Comparison of ENCODE assay signal across 8 mouse cellular contexts in the genomic region with DNA sequence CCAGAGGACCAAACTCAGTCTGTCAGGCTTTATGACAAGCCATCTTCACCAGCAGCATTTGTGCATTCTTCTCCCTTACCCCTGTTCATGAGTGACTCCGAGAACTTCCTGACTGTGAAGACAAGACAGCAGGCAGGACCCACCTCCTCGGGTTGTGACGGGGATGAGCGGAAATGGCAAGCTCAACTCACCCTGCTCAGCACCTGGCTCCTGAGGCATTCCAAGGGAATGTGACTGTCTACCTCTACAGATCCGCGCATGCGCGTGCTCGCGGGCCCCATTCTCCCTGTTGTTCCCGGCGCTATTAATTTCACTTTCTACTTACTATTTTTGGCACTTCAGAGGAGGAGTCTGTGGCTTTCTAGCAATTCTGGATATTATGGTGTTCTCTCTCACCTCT. TPM values are rescaled to one million over a fixed set of nuclear protein-coding genes. Genes with fewer than 3 reads are reported as not detected.
DNase-seq lines count a peak whose midpoint lies in the region; ATAC-seq and TF ChIP-seq lines count a peak whose summit lies in the region.

No protein-coding gene starts in this region.

- no peak for ATAC-seq in heart, embryonic 15.5 days (replicated peaks; ENCODE audit: insufficient number of reproducible peaks, insufficient read depth, low FRiP score, low read depth)
- no peak for ATAC-seq in stomach, embryonic 16.5 days (ENCODE audit: insufficient read depth, low FRiP score)
- no peak for ATAC-seq in stomach, postnatal 0 days (ENCODE audit: low FRiP score, low TSS enrichment)
- ATAC-seq in kidney, postnatal 0 days (replicated peaks; ENCODE audit: low FRiP score, low read depth), result no peak

- no peak for DNase-seq in heart, embryonic 10.5 days (ENCODE audit: low spot score)
- DNase-seq in stomach, postnatal 0 days (ENCODE audit: low spot score), result no peak
- peak; percentile 9 for DNase-seq in kidney, postnatal 0 days (ENCODE audit: low spot score)
- DNase-seq in thymus, postnatal 36 days, result peak; percentile 44 to 64
- DNase-seq in cerebellum, adult 8-10 months, result no peak
- no peak for DNase-seq in left cerebral cortex, adult 8-10 months (ENCODE audit: low spot score in 2 of 2)

- H3K9ac ChIP-seq in heart, embryonic 15.5 days, result no peak overlapping the region
- 0 out of 2 replicates have a peak overlapping the region, but pooled peaks have one; percentile 35 for H3K9ac ChIP-seq in stomach, embryonic 16.5 days (ENCODE audit: low read length)
- no peak overlapping the region for H3K9ac ChIP-seq in stomach, postnatal 0 days (ENCODE audit: low read length)
- no peak overlapping the region for H3K9ac ChIP-seq in kidney, postnatal 0 days (ENCODE audit: low read depth, low read length)

- H3K27me3 ChIP-seq in heart, embryonic 15.5 days, result no peaks in the 10 kb centered on the region
- peaks cover 4% of the 10 kb centered on the region; the same call in 1 of the 2 replicates for H3K27me3 ChIP-seq in heart, embryonic 10.5 days (ENCODE audit: insufficient read depth, poor library complexity, severe bottlenecking)
- H3K27me3 ChIP-seq in stomach, embryonic 16.5 days (ENCODE audit: control insufficient read depth, insufficient read depth, low read length), result no peaks in the 10 kb centered on the region
- no peaks in the 10 kb centered on the region for H3K27me3 ChIP-seq in stomach, postnatal 0 days (ENCODE audit: control insufficient read depth, insufficient read depth, low read length)
- no peaks in the 10 kb centered on the region for H3K27me3 ChIP-seq in kidney, postnatal 0 days (ENCODE audit: insufficient read depth, low read length)

- no peak for TF ChIP-seq EP300 in stomach, postnatal 0 days (optimal IDR thresholded peaks at IDR 0.05)

- no peaks in the 10 kb centered on the region for H3K36me3 ChIP-seq in heart, embryonic 15.5 days
- H3K36me3 ChIP-seq in heart, embryonic 10.5 days, result no peaks in the 10 kb centered on the region
- no peaks in the 10 kb centered on the region for H3K36me3 ChIP-seq in stomach, embryonic 16.5 days (ENCODE audit: control insufficient read depth, insufficient read depth, low read length)
- no peaks in the 10 kb centered on the region for H3K36me3 ChIP-seq in stomach, postnatal 0 days (ENCODE audit: control insufficient read depth, insufficient read depth, low read length)
- H3K36me3 ChIP-seq in kidney, postnatal 0 days (ENCODE audit: insufficient read depth, low read length), result no peaks in the 10 kb centered on the region

- no peak for TF ChIP-seq CTCF in stomach, postnatal 0 days (IDR thresholded peaks at IDR 0.05; ENCODE audit: low read depth)
- TF ChIP-seq CTCF in kidney, postnatal 0 days (IDR thresholded peaks at IDR 0.05; ENCODE audit: low read depth), result no peak

- no peak overlapping the region for H3K27ac ChIP-seq in heart, embryonic 15.5 days
- H3K27ac ChIP-seq in heart, embryonic 10.5 days, result no peak overlapping the region
- no peak overlapping the region for H3K27ac ChIP-seq in stomach, embryonic 16.5 days (ENCODE audit: low read length)
- no peak overlapping the region for H3K27ac ChIP-seq in stomach, postnatal 0 days (replicated peaks)
- no peak overlapping the region for H3K27ac ChIP-seq in kidney, postnatal 0 days

- peak overlapping the region; percentile 39; the same call in 1 of the 2 replicates for H3K4me2 ChIP-seq in heart, embryonic 15.5 days
- H3K4me2 ChIP-seq in stomach, embryonic 16.5 days (ENCODE audit: low read depth, low read length), result no peak overlapping the region
- no peak overlapping the region for H3K4me2 ChIP-seq in stomach, postnatal 0 days (replicated peaks; ENCODE audit: low read depth)
- H3K4me2 ChIP-seq in kidney, postnatal 0 days (ENCODE audit: low read length), result 0 out of 2 replicates have a peak overlapping the region, but pooled peaks have one; percentile 10

- H3K4me3 ChIP-seq in heart, embryonic 15.5 days, result no peak overlapping the region
- no peak overlapping the region for H3K4me3 ChIP-seq in heart, embryonic 10.5 days
- H3K4me3 ChIP-seq in stomach, embryonic 16.5 days (replicated peaks; ENCODE audit: low read length), result no peak overlapping the region
- H3K4me3 ChIP-seq in stomach, postnatal 0 days (ENCODE audit: low read depth, low read length), result no peak overlapping the region
- H3K4me3 ChIP-seq in kidney, postnatal 0 days (replicated peaks; ENCODE audit: low read depth, low read length), result no peak overlapping the region

- H3K9me3 ChIP-seq in heart, embryonic 15.5 days (replicated peaks), result no peaks in the 10 kb centered on the region
- no peaks in the 10 kb centered on the region for H3K9me3 ChIP-seq in heart, embryonic 10.5 days
- H3K9me3 ChIP-seq in stomach, embryonic 16.5 days (replicated peaks; ENCODE audit: control insufficient read depth, low read length), result no peaks in the 10 kb centered on the region
- no peaks in the 10 kb centered on the region for H3K9me3 ChIP-seq in stomach, postnatal 0 days (ENCODE audit: control insufficient read depth, low read length)
- no peaks in the 10 kb centered on the region for H3K9me3 ChIP-seq in kidney, postnatal 0 days (replicated peaks; ENCODE audit: low read length)

- peaks cover 20% of the 10 kb centered on the region for H3K4me1 ChIP-seq in heart, embryonic 15.5 days (replicated peaks)
- peaks cover 19% of the 10 kb centered on the region for H3K4me1 ChIP-seq in heart, embryonic 10.5 days
- H3K4me1 ChIP-seq in stomach, embryonic 16.5 days (ENCODE audit: control insufficient read depth, insufficient read depth, low read length), result no peaks in the 10 kb centered on the region
- H3K4me1 ChIP-seq in stomach, postnatal 0 days (replicated peaks; ENCODE audit: control insufficient read depth, insufficient read depth), result no peaks in the 10 kb centered on the region
- H3K4me1 ChIP-seq in kidney, postnatal 0 days (replicated peaks; ENCODE audit: insufficient read depth, low read length), result no peaks in the 10 kb centered on the region

- WGBS in heart, embryonic 15.5 days, result 51% methylated on average over 12 of the region's 12 CpGs
- 69% methylated on average over 12 of the region's 12 CpGs for WGBS in heart, embryonic 10.5 days
- 73% methylated on average over 12 of the region's 12 CpGs for WGBS in stomach, embryonic 16.5 days
- WGBS in stomach, postnatal 0 days, result 61% methylated on average over 12 of the region's 12 CpGs
- WGBS in kidney, postnatal 0 days, result 57% methylated on average over 12 of the region's 12 CpGs

RNA-seq across cellular contexts. Expression of a gene that starts 27.0 kb away (rescaled TPM):
- polyA plus RNA-seq in heart, embryonic 15.5 days (2015; fragmentation: Nextera tagmentation; extraction: Ambion mirVana), result 8.3 and 10.2 TPM in 2 replicates
- polyA plus RNA-seq in heart, embryonic 10.5 days (2016; fragmentation: Nextera tagmentation; extraction: Ambion mirVana), result 12.5 and 14.6 TPM in 2 replicates
- polyA plus RNA-seq in stomach, embryonic 16.5 days (2015; fragmentation: Nextera tagmentation; extraction: Ambion mirVana), result 14.1 and 14.8 TPM in 2 replicates
- polyA plus RNA-seq in stomach, postnatal 0 days (2015; fragmentation: Nextera tagmentation; extraction: Ambion mirVana), result 6.9 and 7.8 TPM in 2 replicates
- 11.1 and 12.1 TPM in 2 replicates for polyA plus RNA-seq in kidney, postnatal 0 days (2015; fragmentation: Nextera tagmentation; extraction: Ambion mirVana)
- total RNA-seq in left cerebral cortex, adult 8-10 months (2022), result 10 to 100 TPM; 13.1 to 15.9 (median 14.7) TPM

RNA-seq across cellular contexts. Expression of a gene that starts 28.8 kb away (rescaled TPM):
- 4.7 and 5.7 TPM in 2 replicates for polyA plus RNA-seq in heart, embryonic 15.5 days (2015; fragmentation: Nextera tagmentation; extraction: Ambion mirVana)
- 4.0 and 6.8 TPM in 2 replicates for polyA plus RNA-seq in heart, embryonic 10.5 days (2016; fragmentation: Nextera tagmentation; extraction: Ambion mirVana)
- polyA plus RNA-seq in stomach, embryonic 16.5 days (2015; fragmentation: Nextera tagmentation; extraction: Ambion mirVana), result 6.7 and 7.0 TPM in 2 replicates
- 3.5 and 3.6 TPM in 2 replicates for polyA plus RNA-seq in stomach, postnatal 0 days (2015; fragmentation: Nextera tagmentation; extraction: Ambion mirVana)
- polyA plus RNA-seq in kidney, postnatal 0 days (2015; fragmentation: Nextera tagmentation; extraction: Ambion mirVana), result 6.3 and 6.7 TPM in 2 replicates
- total RNA-seq in left cerebral cortex, adult 8-10 months (2022), result 10 to 100 TPM; 12.8 to 17.7 (median 14.5) TPM

RNA-seq across cellular contexts. Expression of a gene that starts 57.1 kb away (rescaled TPM):
- polyA plus RNA-seq in heart, embryonic 15.5 days (2015; fragmentation: Nextera tagmentation; extraction: Ambion mirVana), result 1.4 and 2.8 TPM in 2 replicates
- polyA plus RNA-seq in heart, embryonic 10.5 days (2016; fragmentation: Nextera tagmentation; extraction: Ambion mirVana), result 2.9 TPM in 2 replicates
- polyA plus RNA-seq in stomach, embryonic 16.5 days (2015; fragmentation: Nextera tagmentation; extraction: Ambion mirVana), result 15.0 and 16.7 TPM in 2 replicates
- 5.9 and 6.6 TPM in 2 replicates for polyA plus RNA-seq in stomach, postnatal 0 days (2015; fragmentation: Nextera tagmentation; extraction: Ambion mirVana)
- 4.1 and 4.2 TPM in 2 replicates for polyA plus RNA-seq in kidney, postnatal 0 days (2015; fragmentation: Nextera tagmentation; extraction: Ambion mirVana)
- 1 to 10 TPM; 3.7 to 5.3 (median 3.8) TPM for total RNA-seq in left cerebral cortex, adult 8-10 months (2022)

RNA-seq across cellular contexts. Expression of a gene that starts 58.9 kb away (rescaled TPM):
- polyA plus RNA-seq in heart, embryonic 15.5 days (2015; fragmentation: Nextera tagmentation; extraction: Ambion mirVana), result 0.60 and 1.0 TPM in 2 replicates
- 0.86 and 1.6 TPM in 2 replicates for polyA plus RNA-seq in heart, embryonic 10.5 days (2016; fragmentation: Nextera tagmentation; extraction: Ambion mirVana)
- polyA plus RNA-seq in stomach, embryonic 16.5 days (2015; fragmentation: Nextera tagmentation; extraction: Ambion mirVana), result 1.3 and 1.6 TPM in 2 replicates
- 0.61 and 0.70 TPM in 2 replicates for polyA plus RNA-seq in stomach, postnatal 0 days (2015; fragmentation: Nextera tagmentation; extraction: Ambion mirVana)
- polyA plus RNA-seq in kidney, postnatal 0 days (2015; fragmentation: Nextera tagmentation; extraction: Ambion mirVana), result 0.78 and 0.99 TPM in 2 replicates
- 100 to 1,000 TPM; 329 to 367 (median 348) TPM for total RNA-seq in left cerebral cortex, adult 8-10 months (2022)

Comparison
In these comparisons a context has a peak if more than half of its experiments do, and no peak if none do; other contexts are left out.
1. H3K4me2 ChIP-seq: peak in heart, embryonic 15.5 days (single experiment) and kidney, postnatal 0 days (single experiment); none in stomach, embryonic 16.5 days (single experiment) and stomach, postnatal 0 days (single experiment).
2. DNase-seq: peak in kidney, postnatal 0 days (single experiment) and thymus, postnatal 36 days (2 of 2); none in heart, embryonic 10.5 days (single experiment), stomach, postnatal 0 days (single experiment), cerebellum, adult 8-10 months (single experiment) and left cerebral cortex, adult 8-10 months (0 of 2).